14 mouse cellular contexts compared by ENCODE assay signal in the genomic region with DNA sequence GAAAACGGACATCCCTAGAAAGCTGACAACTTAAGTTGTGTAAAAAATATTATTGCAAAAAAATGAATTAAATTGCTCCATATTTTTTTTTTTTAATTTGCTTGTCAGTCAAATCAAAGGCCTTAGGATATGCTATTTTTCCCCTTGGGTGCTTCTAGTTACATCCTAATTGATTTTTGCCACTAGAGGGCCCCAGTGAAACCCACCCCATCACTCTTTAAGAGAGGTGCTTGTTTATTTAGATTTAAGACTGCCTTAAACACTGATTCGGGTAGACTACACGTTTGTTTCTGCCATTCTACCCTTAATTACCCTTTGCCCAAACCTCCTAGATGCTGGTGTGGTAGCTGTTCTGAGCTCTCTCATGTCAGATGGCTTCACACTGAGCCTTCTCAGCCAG.
A peak's percentile ranks its signal among the peaks of the same experiment; 100 is the strongest.
DNase-seq lines count a peak whose midpoint lies in the region; ATAC-seq and TF ChIP-seq lines count a peak whose summit lies in the region.
"Had no signal": no experiment of that assay in that cellular context is flagged by ENCODE, and none has a peak within 500 bp of the region (broad histone marks: within the 10 kb centered on the region; RNA-seq: fewer than 3 reads in every experiment).

No protein-coding gene starts in this region.

- intact Hi-C loops in gastrocnemius, adult 2 months (cut with DNase I): no loop called here
- intact Hi-C loops in gastrocnemius, postnatal 36 days (cut with DNase I): no loop called here

- H3K4me3 ChIP-seq in gastrocnemius, adult 2 months: no peak overlapping the region
- H3K4me3 ChIP-seq in layer of hippocampus, adult 2 months: no peak overlapping the region
- H3K4me3 ChIP-seq: forebrain, embryonic 13.5 days; midbrain, embryonic 12.5 days had no signal

- no peak for DNase-seq in gastrocnemius, adult 2 months
- no peak for DNase-seq in gastrocnemius, postnatal 36 days
- DNase-seq in layer of hippocampus, adult 2 months (ENCODE audit: low spot score in 2 of 2): no peak
- DNase-seq in layer of hippocampus, postnatal 10 days (ENCODE audit: low spot score in 2 of 2): no peak
- peak; percentile 19 for DNase-seq in ES-CJ7 (ENCODE audit: low read depth, low spot score)
- peak; percentile 1 for DNase-seq in c-Kit-positive CD71-positive TER-119-negative erythroid progenitor cells, embryonic 14.5 days (ENCODE audit: low read depth)
- no peak for DNase-seq in urinary bladder, postnatal 10 days (ENCODE audit: low spot score)
- DNase-seq: heart, adult 11 months; layer of hippocampus, postnatal 36 days; liver had no signal

- H3K27ac ChIP-seq in gastrocnemius, adult 2 months: no peak overlapping the region
- H3K27ac ChIP-seq in layer of hippocampus, adult 2 months: no peak overlapping the region
- H3K27ac ChIP-seq: forebrain, embryonic 13.5 days; midbrain, embryonic 12.5 days had no signal

- ATAC-seq in cerebellum, adult (ENCODE audit: insufficient number of reproducible peaks, low FRiP score, low TSS enrichment): no peak
- ATAC-seq: forebrain, embryonic 13.5 days; hindbrain, embryonic 16.5 days had no signal

- TF ChIP-seq CTCF in gastrocnemius, adult 2 months (IDR thresholded peaks at IDR 0.05): peak; percentile 51
- TF ChIP-seq CTCF in layer of hippocampus, adult 2 months (conservative IDR thresholded peaks at IDR 0.05): peak; percentile 79

Comparison
In these comparisons a context has a peak if more than half of its experiments do, and no peak if none do; other contexts are left out.
1. DNase-seq: peak in ES-CJ7 (single experiment) and c-Kit-positive CD71-positive TER-119-negative erythroid progenitor cells, embryonic 14.5 days (single experiment); none in gastrocnemius, adult 2 months (single experiment), gastrocnemius, postnatal 36 days (0 of 2), layer of hippocampus, adult 2 months (0 of 2), layer of hippocampus, postnatal 10 days (0 of 2) and urinary bladder, postnatal 10 days (single experiment).